Mouse (Mus musculus) CH12.LX (cell line): ENCODE measurements around the gene Slc24a3. TPM values are rescaled to one million over a fixed set of nuclear protein-coding genes. Genes with fewer than 3 reads are reported as not detected.

ENCODE experiments used
- DNase-seq: peaks from one replicate; pipeline ENCODE4 v3.0.0-alpha.2; 2013; ENCODE audit errors: extremely low read depth
- H3K27ac ChIP-seq: 2 replicates; pipeline ENCODE4 v1.5.1; 2012; ENCODE audit warnings: low read depth, mild to moderate bottlenecking, control low read depth, moderate library complexity; ENCODE audit not compliant: insufficient read depth
- H3K27me3 ChIP-seq: replicated peaks from 2 replicates; pipeline ENCODE3; 2012; ENCODE audit warnings: inconsistent platforms
- H3K36me3 ChIP-seq, 2 experiments: replicated peaks in 1 of 2; 2 replicates each; pipeline versions ENCODE3 to v1.6.1; 2012; ENCODE audit warnings: inconsistent platforms in 1 of 2, low read length in 1 of 2, mild to moderate bottlenecking in 1 of 2, mixed read lengths in 1 of 2, moderate library complexity in 1 of 2; ENCODE audit not compliant: control insufficient read depth in 1 of 2, insufficient read depth in 1 of 2
- H3K4me1 ChIP-seq, 2 experiments: 2 replicates each; pipeline ENCODE4 v1.6.1; 2012; ENCODE audit warnings: inconsistent platforms in 1 of 2, moderate library complexity in 1 of 2; ENCODE audit not compliant: insufficient read depth in 2 of 2, control insufficient read depth in 1 of 2
- H3K4me2 ChIP-seq: 2 replicates; pipeline ENCODE4 v1.6.1; 2012; ENCODE audit warnings: low read depth, mild to moderate bottlenecking, control low read depth; ENCODE audit not compliant: poor library complexity, insufficient read depth, severe bottlenecking
- H3K4me3 ChIP-seq, 3 experiments: fragments of 150-350 bp in 1 of 3; sonication (generic) in 1 of 3; replicated peaks in 1 of 3; 2 replicates each; pipeline versions ENCODE3 to v1.5.1; 2011 to 2012; ENCODE audit warnings: low read depth in 2 of 3, low read length in 2 of 3, mild to moderate bottlenecking in 2 of 3, moderate library complexity in 2 of 3, control low read depth in 1 of 3, improper control_type of control experiment in 1 of 3, inconsistent platforms in 1 of 3, mixed read lengths in 1 of 3; ENCODE audit not compliant: poor library complexity in 1 of 3
- H3K79me2 ChIP-seq: replicated peaks from 2 replicates; pipeline ENCODE4 v1.6.1; 2012; ENCODE audit warnings: mild to moderate bottlenecking, moderate library complexity; ENCODE audit not compliant: control insufficient read depth, poor library complexity, insufficient read depth, severe bottlenecking; ENCODE audit errors: extremely low read depth
- H3K9ac ChIP-seq: 2 replicates; pipeline ENCODE4 v1.6.1; 2012; ENCODE audit warnings: low read depth, mild to moderate bottlenecking, control low read depth, moderate library complexity; ENCODE audit not compliant: insufficient read depth
- H3K9me3 ChIP-seq: replicated peaks from 2 replicates; pipeline ENCODE3; 2012; ENCODE audit warnings: low read length, inconsistent platforms, mixed read lengths
- BHLHE40 ChIP-seq: IDR thresholded peaks from 2 replicates; pipeline ENCODE4 v1.6.1; 2011; ENCODE audit warnings: mild to moderate bottlenecking, low read depth, low read length, improper control_type of control experiment
- ELF1 ChIP-seq: IDR thresholded peaks from 2 replicates; pipeline ENCODE4 v1.6.1; 2014; ENCODE audit warnings: low read depth, mild to moderate bottlenecking, inconsistent platforms, low read length, improper control_type of control experiment
- MAZ ChIP-seq: IDR thresholded peaks from 2 replicates; pipeline ENCODE4 v1.6.1; 2012; ENCODE audit warnings: low read depth, mild to moderate bottlenecking, inconsistent platforms, low read length, improper control_type of control experiment, moderate library complexity
- dilution Hi-C: fragments of 300-500 bp; cut with MboI; formaldehyde crosslinking; loops from 2 replicates; pipeline ENCODE4 v1.14.3; 2020; ENCODE audit warnings: low sequenced_read_pairs; ENCODE audit not compliant: extremely low pct_unique_long_range_greater_than_20kb, extremely low pct_ligation_motif_present
- in situ Hi-C: fragments of 300-500 bp; cut with MboI; formaldehyde crosslinking; loops from 3 replicates; pipeline ENCODE4 v1.14.3; 2019; ENCODE audit warnings: low sequenced_read_pairs, low pct_ligation_motif_present, low pct_unique_long_range_greater_than_20kb, mixed read lengths
- polyA plus RNA-seq: library from polyadenylated mRNA; unstranded; fragments of >175 nt; gene quantifications from 2 replicates; pipeline ENCODE4 v1.2.1, GENCODE M21; 2012; ENCODE audit warnings: low read depth; ENCODE audit not compliant: insufficient read length
- total RNA-seq, 2 experiments: library from RNA; depleted of rRNA; stranded (reverse); fragments of 300-350 nt in 1 of 2; fragments of >200 nt in 1 of 2; gene quantifications; 2 replicates each; pipeline ENCODE4 v1.2.3; 2012 to 2014

The Slc24a3 gene
- total and polyA plus RNA-seq, 3 experiments = not detected

DNA sequence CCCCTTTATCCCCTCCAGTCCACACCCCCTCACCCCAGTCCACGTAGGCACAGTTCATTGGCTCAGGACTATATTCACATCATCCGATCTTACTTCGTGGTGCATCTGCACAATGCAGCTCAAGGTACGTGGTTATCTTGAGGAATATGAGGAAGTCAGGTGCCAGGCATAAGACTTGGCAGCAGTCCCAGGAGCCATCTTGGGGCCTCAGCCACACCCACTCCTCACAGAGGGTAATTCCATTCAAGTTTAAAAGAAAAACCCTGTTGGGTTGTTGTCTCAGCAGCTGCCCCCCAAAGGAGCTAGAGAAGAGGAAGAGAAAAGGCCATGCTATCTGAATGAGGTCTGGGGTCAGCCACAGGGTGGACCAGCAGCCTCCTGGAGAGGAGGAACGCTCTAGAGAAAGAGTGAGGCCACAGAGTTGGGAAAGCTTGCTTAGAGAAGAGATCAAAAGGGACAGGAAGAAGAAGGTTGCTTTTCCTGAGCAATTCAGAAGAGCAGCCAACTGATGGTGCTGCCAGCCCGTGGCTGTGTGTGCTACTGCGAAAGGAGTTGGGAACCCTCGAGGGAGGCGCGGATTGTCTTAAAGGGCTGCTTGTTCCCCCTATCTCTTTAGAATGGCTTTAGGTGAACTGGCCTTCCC is 523.9 kb downstream of the Slc24a3 start:
- DNase-seq = peak; percentile 6
- TF ChIP-seq MAZ (no peak), BHLHE40 (peak; percentile 35; the same call in 1 of the 2 replicates), ELF1 (no peak)
- Histone ChIP-seq H3K4me3 (no peak overlapping the region), H3K27ac (no peak overlapping the region), H3K9me3 (no peaks in the 10 kb centered on the region), H3K4me2 (no peak overlapping the region), H3K4me1 (peaks cover 2 to 9% of the 10 kb centered on the region in 2 experiments; a peak in 3 of 4 replicates), H3K27me3 (no peaks in the 10 kb centered on the region), H3K9ac (no peak overlapping the region), H3K36me3 (no peaks in the 10 kb centered on the region), H3K79me2 (no peaks in the 10 kb centered on the region)
- in situ Hi-C loops = loop anchor here (25.0 kb wide), 1 partner anchor 696 kb away; no protein-coding TSS in a partner anchor
- dilution Hi-C loops = no loop called here
